Mouse (Mus musculus) stomach, postnatal 0 days (tissue): ENCODE measurements at regions not wholly inside any gene's neighbourhood (a gene's known extent, or its start where the extent isn't known, plus 50 kb on each side); places are given as distances from the start of the nearest gene placed in this dataset.

ENCODE experiments used
- CTCF ChIP-seq: IDR thresholded peaks from 2 replicates; pipeline ENCODE4 v1.5.1; 2016; ENCODE audit warnings: antibody characterized with exemption, low read depth, mild to moderate bottlenecking, moderate library complexity
- EP300 ChIP-seq: optimal IDR thresholded peaks from 2 replicates; pipeline ENCODE3; 2016; ENCODE audit warnings: antibody characterized with exemption

DNA sequence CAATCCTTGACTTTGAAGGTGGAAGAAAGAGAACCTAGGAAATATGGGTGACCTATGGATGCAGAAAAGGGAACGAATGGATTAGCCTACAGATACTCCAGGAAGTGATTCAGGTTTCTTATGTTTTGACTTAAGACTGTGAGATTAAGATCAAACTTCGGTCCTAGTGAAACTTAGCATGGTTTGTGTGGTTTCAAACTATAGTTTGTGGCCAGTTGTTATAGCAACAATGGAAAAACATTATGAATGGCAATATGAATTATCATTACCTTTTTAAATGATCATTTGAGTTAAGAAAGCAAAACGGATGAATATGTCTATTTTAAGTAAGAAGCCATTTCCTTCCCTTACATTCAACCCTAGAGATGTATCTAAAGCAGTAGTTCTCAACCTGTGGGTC lies 305.3 kb upstream of the Nrip1 start:
- TF ChIP-seq EP300 = no peak
- no peak for TF ChIP-seq CTCF
